Mouse (Mus musculus) stomach, embryonic 15.5 days (tissue): ENCODE measurements at regions not wholly inside any gene's neighbourhood (a gene's known extent, or its start where the extent isn't known, plus 50 kb on each side); places are given as distances from the start of the nearest gene placed in this dataset.
"Not testable (repeated sequence)": the region's sequence is repeated elsewhere in the genome, so short reads cannot be mapped to it uniquely, and the experiment has no call there.

Experiments
- ATAC-seq: fragments of 200-750 bp; cut with Nextera tagmentation; 2 replicates; pipeline ENCODE4 v1.8.0; 2017; ENCODE audit warnings: low read depth, moderate number of reproducible peaks, moderate TSS enrichment; ENCODE audit not compliant: insufficient read depth, low FRiP score
- H3K27ac ChIP-seq: fragments of 300-500 bp; sonication (generic); 2 replicates; pipeline ENCODE4 v1.5.1; 2015; ENCODE audit warnings: mild to moderate bottlenecking, inconsistent platforms
- H3K27me3 ChIP-seq: fragments of 300-500 bp; sonication (generic); replicated peaks from 2 replicates; pipeline ENCODE4 v1.6.1; 2015; ENCODE audit warnings: inconsistent platforms
- H3K36me3 ChIP-seq: fragments of 300-500 bp; sonication (generic); 2 replicates; pipeline ENCODE4 v1.6.1; 2015; ENCODE audit warnings: inconsistent platforms
- H3K4me1 ChIP-seq: fragments of 300-500 bp; sonication (generic); 2 replicates; pipeline ENCODE4 v1.6.1; 2015; ENCODE audit warnings: inconsistent platforms
- H3K4me2 ChIP-seq: fragments of 300-500 bp; sonication (generic); 2 replicates; pipeline ENCODE4 v1.6.1; 2015; ENCODE audit warnings: mild to moderate bottlenecking, inconsistent platforms
- H3K4me3 ChIP-seq: fragments of 300-500 bp; sonication (generic); replicated peaks from 2 replicates; pipeline ENCODE4 v1.5.1; 2015; ENCODE audit warnings: inconsistent platforms
- H3K9ac ChIP-seq: fragments of 300-500 bp; sonication (generic); 2 replicates; pipeline ENCODE4 v1.6.1; 2015; ENCODE audit warnings: inconsistent platforms
- H3K9me3 ChIP-seq: fragments of 300-500 bp; sonication (generic); 2 replicates; pipeline ENCODE4 v1.6.1; 2016; ENCODE audit warnings: inconsistent platforms
- WGBS: fragments of 180-500 bp; shearing (Covaris S2); methylation state at CpG from one replicate; pipeline ENCODE4 v1.1.7; 2015; 5-methylcytosine and 5-hydroxymethylcytosine counted together

DNA sequence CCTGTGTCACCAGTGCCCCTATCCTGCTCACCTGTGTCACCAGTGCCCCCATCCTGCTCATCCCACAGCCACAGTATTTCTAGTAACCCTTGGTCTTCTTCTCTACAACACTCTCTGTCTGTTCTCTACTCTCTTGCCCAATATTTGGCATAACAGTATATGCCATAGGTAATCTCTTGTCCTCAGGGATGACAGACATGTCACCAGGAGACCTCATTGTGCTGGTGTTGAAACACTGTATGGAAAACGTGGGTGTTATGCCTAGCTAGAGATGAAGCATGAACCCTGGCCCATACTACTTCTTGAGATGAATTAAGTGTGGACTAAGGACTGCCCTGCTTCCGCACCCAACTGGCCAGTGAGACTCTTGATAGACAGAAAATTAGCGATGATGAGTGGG is 241.4 kb downstream of the Bcl11a start:
- H3K4me3 ChIP-seq = no peak overlapping the region
- H3K4me1 ChIP-seq = no peaks in the 10 kb centered on the region
- no peaks in the 10 kb centered on the region for H3K9me3 ChIP-seq
- no peaks in the 10 kb centered on the region for H3K36me3 ChIP-seq
- WGBS = 88% methylated on average over 3 of the region's 3 CpGs
- H3K9ac ChIP-seq = no peak overlapping the region
- H3K27ac ChIP-seq = no peak overlapping the region
- no peak overlapping the region for H3K4me2 ChIP-seq
- no peaks in the 10 kb centered on the region for H3K27me3 ChIP-seq
- ATAC-seq = no peak

DNA sequence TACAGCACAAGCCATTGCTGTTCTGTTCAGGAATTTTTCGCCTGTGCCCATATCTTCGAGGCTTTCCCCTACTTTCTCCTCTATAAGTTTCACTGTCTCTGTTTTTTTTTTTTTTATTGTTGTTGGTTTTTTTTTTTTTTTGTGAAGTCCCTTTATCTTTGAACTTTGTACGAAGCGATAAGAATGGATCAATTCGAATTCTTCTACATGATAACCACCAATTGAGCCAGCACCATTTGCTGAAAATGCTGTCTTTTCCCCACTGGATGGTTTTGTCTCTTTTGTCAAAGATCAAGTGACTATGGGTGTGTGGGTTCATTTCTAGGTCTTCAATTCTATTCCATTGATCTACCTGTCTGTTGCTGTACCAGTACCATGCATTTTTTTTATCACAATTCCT is 244.6 kb downstream of the Bcl11a start:
- not testable (repeated sequence) for ATAC-seq, H3K36me3 ChIP-seq, H3K4me1 ChIP-seq, H3K4me2 ChIP-seq, H3K27me3 ChIP-seq, H3K27ac ChIP-seq, H3K9ac ChIP-seq, H3K9me3 ChIP-seq, H3K4me3 ChIP-seq
- WGBS = 80% methylated on average over 5 of the region's 5 CpGs

DNA sequence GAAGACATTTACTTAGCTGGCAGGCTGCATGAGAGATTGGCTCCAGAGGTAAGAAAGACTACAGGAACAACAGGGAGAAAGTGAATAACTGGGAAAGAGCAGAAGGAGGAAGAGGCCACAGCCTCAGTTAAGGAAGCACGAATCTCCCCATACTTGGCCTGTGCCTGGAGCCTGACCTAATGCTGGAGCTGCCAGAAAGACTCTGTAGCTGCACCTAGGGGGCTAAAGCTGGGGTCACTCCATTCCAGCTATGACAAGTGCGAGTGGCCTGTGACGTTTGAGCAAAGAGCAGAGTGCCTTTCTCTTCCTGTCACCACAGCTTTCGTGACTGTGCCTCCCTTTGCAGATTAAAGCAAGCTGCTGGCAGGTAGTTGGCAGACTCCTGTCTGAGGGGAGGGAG is 250.6 kb downstream of the Bcl11a start:
- WGBS = 48% methylated on average over 4 of the region's 4 CpGs
- H3K4me3 ChIP-seq = no peak overlapping the region
- ATAC-seq = no peak
- no peak overlapping the region for H3K27ac ChIP-seq
- no peaks in the 10 kb centered on the region for H3K4me1 ChIP-seq
- no peak overlapping the region for H3K9ac ChIP-seq
- H3K9me3 ChIP-seq = no peaks in the 10 kb centered on the region
- H3K4me2 ChIP-seq = no peak overlapping the region
- H3K36me3 ChIP-seq = no peaks in the 10 kb centered on the region
- H3K27me3 ChIP-seq = no peaks in the 10 kb centered on the region

DNA sequence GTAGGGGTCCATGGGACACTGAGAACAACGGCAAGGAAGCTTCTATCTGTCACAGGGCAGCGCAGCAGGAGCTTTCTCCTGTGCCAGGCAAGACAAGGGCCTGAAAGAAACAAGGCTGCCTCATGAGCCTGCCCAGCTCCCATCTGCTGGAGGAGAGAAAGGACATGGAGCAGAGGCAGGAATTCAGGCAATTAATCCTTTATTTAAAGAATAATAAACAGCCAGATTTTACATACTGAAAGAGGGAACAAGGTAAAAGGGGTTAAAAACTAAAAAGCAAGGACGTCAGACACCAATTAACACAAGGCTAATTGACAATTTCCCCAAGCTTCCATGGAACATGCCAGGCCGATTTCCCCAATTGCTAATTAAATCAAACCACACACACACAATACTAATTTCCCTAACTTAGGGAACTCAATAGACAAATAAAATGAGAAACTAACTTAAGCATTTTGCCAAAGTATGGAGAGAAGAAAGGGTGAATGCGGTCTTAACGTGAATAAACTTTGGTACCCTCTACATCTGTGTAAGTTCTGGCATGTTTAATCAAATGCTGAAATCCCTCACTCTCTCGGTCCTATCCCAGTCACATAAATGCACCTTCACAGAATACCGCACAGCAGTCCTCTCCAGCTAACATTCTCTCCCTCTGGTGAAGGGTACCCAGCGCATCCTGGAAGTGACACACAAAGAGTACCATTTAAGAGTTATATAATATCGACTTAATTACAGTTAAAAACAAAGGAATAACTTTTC is 252.7 kb downstream of the Bcl11a start:
- Histone ChIP-seq H3K4me2 (no peak overlapping the region), H3K9ac (no peak overlapping the region), H3K4me3 (no peak overlapping the region), H3K27ac (no peak overlapping the region), H3K9me3 (no peaks in the 10 kb centered on the region), H3K36me3 (no peaks in the 10 kb centered on the region), H3K4me1 (no peaks in the 10 kb centered on the region), H3K27me3 (no peaks in the 10 kb centered on the region)
- 72% methylated on average over 10 of the region's 10 CpGs for WGBS
- no peak for ATAC-seq

DNA sequence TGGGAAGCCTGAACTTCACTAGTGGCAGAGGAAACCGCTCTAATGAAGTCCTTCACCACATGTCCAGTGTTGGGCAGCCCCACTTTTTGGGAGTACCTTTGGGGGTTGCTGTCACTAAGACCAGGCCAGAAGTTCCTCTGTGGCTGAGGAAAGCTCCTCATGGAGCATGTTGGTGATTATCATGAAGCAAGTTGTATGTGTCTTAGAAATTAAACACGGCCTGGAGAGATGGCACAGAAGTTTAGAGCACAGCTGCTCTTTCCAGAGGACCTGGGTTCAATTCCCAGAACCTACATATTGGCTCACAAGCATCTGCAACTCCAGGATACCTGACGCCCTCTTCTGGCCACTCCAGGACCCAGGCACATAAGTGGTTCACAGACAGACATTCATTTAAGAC is 254.4 kb downstream of the Bcl11a start:
- H3K4me1 ChIP-seq = no peaks in the 10 kb centered on the region
- H3K9ac ChIP-seq = no peak overlapping the region
- no peak overlapping the region for H3K4me3 ChIP-seq
- no peak for ATAC-seq
- H3K36me3 ChIP-seq = no peaks in the 10 kb centered on the region
- no peaks in the 10 kb centered on the region for H3K27me3 ChIP-seq
- H3K4me2 ChIP-seq = no peak overlapping the region
- no peaks in the 10 kb centered on the region for H3K9me3 ChIP-seq
- H3K27ac ChIP-seq = no peak overlapping the region
- 84% methylated on average over 3 of the region's 3 CpGs for WGBS

DNA sequence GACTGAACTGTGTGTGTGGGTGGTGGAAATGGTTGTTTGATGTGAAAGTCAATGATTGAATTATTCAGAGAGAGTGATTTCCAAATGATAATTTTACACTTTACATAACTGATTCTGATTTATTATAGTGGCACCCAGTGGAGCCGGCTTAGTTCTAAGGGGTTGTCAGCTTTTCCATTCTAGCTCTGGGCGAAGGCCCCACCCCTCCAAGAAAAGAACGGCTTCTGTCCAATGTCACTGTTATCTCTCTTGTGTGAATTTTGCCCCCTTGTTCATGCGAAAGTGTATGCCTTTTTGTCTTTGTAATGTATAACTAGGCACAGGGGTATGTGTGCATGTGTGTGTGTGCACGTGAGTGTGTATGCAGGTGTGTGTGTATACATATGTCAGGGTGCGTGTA is 255.3 kb downstream of the Bcl11a start:
- 77% methylated on average over 6 of the region's 6 CpGs for WGBS
- Histone ChIP-seq H3K36me3 (no peaks in the 10 kb centered on the region), H3K27ac (no peak overlapping the region), H3K9ac (no peak overlapping the region), H3K9me3 (no peaks in the 10 kb centered on the region), H3K4me2 (no peak overlapping the region), H3K4me3 (no peak overlapping the region), H3K27me3 (no peaks in the 10 kb centered on the region), H3K4me1 (no peaks in the 10 kb centered on the region)
- no peak for ATAC-seq

DNA sequence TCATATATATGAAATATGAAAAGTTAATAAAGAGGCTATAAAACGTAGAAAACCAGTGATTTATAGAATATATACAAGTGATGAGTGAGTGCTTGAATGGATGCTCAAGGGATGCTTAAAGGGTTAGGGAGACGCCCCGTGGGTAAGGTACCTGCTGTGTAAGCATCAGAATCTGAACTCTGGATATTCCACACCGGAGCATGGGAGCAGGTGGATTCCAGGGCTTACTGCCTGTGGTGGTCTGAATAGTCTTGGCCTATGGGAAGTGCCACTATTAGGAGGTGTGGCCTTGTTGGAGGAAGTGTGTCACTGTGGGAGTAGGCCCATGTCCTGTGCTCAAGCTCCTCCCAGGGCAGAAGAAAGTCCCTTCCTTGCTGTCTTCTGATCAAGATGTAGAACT is 257.4 kb downstream of the Bcl11a start:
- no peaks in the 10 kb centered on the region for H3K36me3 ChIP-seq
- no peak for ATAC-seq
- H3K4me2 ChIP-seq = no peak overlapping the region
- 93% methylated on average over 4 of the region's 4 CpGs for WGBS
- H3K27ac ChIP-seq = no peak overlapping the region
- H3K4me1 ChIP-seq = no peaks in the 10 kb centered on the region
- no peak overlapping the region for H3K4me3 ChIP-seq
- no peaks in the 10 kb centered on the region for H3K9me3 ChIP-seq
- H3K9ac ChIP-seq = no peak overlapping the region
- H3K27me3 ChIP-seq = no peaks in the 10 kb centered on the region

DNA sequence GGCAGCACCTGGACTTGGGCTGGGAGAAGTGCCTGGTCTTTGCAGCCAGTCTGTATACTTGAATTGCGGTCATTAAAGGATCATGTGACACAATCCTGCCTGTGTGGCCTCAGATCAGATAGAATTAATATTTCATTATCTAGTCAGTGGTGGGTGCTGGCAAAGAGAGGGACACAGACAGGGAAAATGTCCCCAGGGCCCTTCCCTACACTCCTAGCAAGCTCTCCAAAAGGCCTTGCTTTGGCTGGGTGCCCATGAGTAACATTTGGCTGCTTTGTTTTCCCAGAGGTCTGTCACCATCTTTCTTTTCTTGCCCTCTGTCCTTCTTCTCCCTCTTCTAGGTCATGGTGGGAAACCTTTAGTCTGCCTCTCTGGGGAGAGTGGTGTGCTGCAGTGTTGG is 260.3 kb downstream of the Bcl11a start:
- Histone ChIP-seq H3K36me3 (no peaks in the 10 kb centered on the region), H3K4me3 (no peak overlapping the region), H3K4me1 (no peaks in the 10 kb centered on the region), H3K9me3 (no peaks in the 10 kb centered on the region), H3K27ac (no peak overlapping the region), H3K27me3 (no peaks in the 10 kb centered on the region), H3K4me2 (no peak overlapping the region), H3K9ac (no peak overlapping the region)
- WGBS = 84% methylated on average over 1 of the region's 1 CpGs
- no peak for ATAC-seq

DNA sequence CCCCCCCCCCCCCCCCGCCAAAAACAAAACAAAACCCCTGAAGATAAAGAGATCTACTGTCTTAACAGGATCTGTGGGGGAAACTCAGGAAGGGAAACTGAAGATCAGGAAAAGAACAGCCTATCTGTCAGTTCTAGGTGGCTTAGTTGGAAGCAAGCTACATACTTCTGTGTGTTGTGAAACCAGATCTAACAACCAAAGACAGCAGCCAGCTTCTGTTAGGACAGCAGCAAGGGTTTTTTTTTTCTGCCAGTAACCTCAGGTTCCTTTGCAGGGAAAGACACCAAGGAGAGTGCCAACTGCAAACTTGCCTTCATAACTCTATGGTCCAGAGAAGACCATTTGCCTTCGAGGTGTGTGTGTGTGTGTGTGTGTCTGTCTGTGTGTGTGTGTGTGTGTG is 261.2 kb downstream of the Bcl11a start:
- Histone ChIP-seq H3K4me2 (no peak overlapping the region), H3K4me3 (no peak overlapping the region), H3K27me3 (no peaks in the 10 kb centered on the region), H3K4me1 (no peaks in the 10 kb centered on the region), H3K9me3 (no peaks in the 10 kb centered on the region), H3K36me3 (no peaks in the 10 kb centered on the region), H3K27ac (no peak overlapping the region), H3K9ac (no peak overlapping the region)
- WGBS = 47% methylated on average over 2 of the region's 2 CpGs
- no peak for ATAC-seq

DNA sequence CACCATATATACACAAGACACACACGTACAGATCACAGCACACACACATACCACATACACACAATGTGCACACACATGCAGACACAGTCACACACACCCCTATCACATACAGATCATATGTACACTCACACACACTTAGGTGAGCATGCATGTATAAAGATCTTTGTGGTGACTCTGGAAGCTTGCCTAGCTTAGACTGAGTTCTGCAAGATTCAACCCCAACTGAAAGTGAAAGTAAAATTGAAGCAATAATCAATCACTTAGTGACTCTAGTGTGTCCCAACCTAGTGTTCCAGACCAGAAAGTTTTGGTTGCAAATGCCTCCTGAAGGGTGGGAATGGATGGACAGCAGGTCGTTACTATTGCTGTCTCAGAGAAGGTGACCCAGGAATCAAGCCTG is 262.8 kb downstream of the Bcl11a start:
- Histone ChIP-seq H3K9me3 (no peaks in the 10 kb centered on the region), H3K36me3 (no peaks in the 10 kb centered on the region), H3K9ac (no peak overlapping the region), H3K4me3 (no peak overlapping the region), H3K4me2 (no peak overlapping the region), H3K4me1 (no peaks in the 10 kb centered on the region), H3K27me3 (no peaks in the 10 kb centered on the region), H3K27ac (no peak overlapping the region)
- no peak for ATAC-seq
- 83% methylated on average over 2 of the region's 2 CpGs for WGBS

DNA sequence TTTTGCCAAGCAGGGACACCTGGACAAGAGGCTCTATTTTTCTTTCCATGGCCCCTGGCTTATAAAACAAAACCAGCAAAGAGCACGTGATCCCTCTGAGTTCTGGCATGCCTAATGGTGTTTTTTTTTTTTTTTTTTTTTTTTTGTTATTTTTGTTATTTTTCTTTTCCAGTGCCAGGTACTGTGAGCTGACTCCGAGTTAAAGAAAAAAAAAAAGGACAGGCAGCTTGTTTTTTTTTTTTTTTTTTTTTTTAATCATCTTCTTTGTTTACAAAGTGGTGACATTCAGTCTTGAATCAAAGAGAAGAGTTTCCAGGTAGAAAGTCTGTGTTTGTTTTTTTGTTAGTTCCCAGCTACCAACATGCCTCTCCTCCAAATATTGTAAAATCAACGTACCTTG is 263.8 kb downstream of the Bcl11a start:
- 57% methylated on average over 3 of the region's 3 CpGs for WGBS
- no peak overlapping the region for H3K4me2 ChIP-seq
- H3K4me1 ChIP-seq = no peaks in the 10 kb centered on the region
- no peaks in the 10 kb centered on the region for H3K36me3 ChIP-seq
- H3K4me3 ChIP-seq = no peak overlapping the region
- H3K27me3 ChIP-seq = no peaks in the 10 kb centered on the region
- no peak overlapping the region for H3K9ac ChIP-seq
- H3K27ac ChIP-seq = no peak overlapping the region
- ATAC-seq = no peak
- H3K9me3 ChIP-seq = no peaks in the 10 kb centered on the region

DNA sequence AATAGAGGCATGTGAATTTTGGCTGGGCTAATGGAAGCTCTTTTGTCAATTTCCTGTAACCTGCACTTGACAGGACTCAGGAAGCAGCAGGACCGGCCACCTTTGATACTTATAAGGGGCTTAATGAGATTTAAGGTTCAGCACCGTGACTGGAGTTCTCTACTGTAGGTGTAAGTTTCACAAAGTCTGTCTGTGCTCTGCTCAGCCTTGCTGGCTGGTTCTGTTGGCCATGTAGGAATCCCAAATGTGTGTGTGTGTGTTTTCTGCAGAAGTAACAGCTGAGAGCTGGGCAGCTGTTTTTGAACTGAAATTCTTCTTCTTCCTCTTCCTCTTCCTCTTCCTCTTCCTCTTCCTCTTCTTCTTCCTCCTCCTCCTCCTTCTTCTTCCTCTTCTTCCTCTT is 264.3 kb downstream of the Bcl11a start:
- H3K4me3 ChIP-seq = no peak overlapping the region
- H3K27ac ChIP-seq = no peak overlapping the region
- 29% methylated on average over 2 of the region's 2 CpGs for WGBS
- H3K36me3 ChIP-seq = no peaks in the 10 kb centered on the region
- H3K27me3 ChIP-seq = no peaks in the 10 kb centered on the region
- no peak overlapping the region for H3K9ac ChIP-seq
- H3K9me3 ChIP-seq = no peaks in the 10 kb centered on the region
- ATAC-seq = no peak
- H3K4me1 ChIP-seq = no peaks in the 10 kb centered on the region
- H3K4me2 ChIP-seq = no peak overlapping the region

DNA sequence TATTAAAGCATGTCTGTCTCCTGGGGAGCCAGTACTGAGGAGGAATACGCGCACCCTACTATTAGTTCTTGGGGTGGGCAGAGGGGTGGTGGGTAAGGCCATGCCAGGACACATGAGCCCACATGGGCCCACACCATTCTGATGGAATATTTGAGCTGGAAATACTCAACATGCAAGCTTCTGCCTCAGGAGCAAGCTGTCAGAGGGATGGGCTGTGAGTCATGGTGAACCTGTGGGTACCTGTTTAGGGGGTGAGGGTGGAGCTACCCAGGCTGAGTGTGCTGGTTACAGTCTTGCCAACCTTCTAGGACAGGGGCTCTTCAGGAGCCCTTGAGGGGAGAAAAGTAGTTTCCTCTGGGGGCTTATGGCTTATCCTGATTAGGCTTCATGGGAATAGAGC is 264.9 kb downstream of the Bcl11a start:
- Histone ChIP-seq H3K4me1 (no peaks in the 10 kb centered on the region), H3K9me3 (no peaks in the 10 kb centered on the region), H3K9ac (no peak overlapping the region), H3K4me2 (no peak overlapping the region), H3K27ac (no peak overlapping the region), H3K4me3 (no peak overlapping the region), H3K36me3 (no peaks in the 10 kb centered on the region), H3K27me3 (no peaks in the 10 kb centered on the region)
- WGBS = 87% methylated on average over 2 of the region's 2 CpGs
- peak; percentile 57; the same call in 1 of the 2 replicates for ATAC-seq
